Mouse (Mus musculus) thymus, postnatal 0 days (tissue): ENCODE data around the gene Rpl3. TPM values are rescaled to one million over a fixed set of nuclear protein-coding genes. Genes with fewer than 3 reads are reported as not detected.
"Not testable (repeated sequence)": the region's sequence is repeated elsewhere in the genome, so short reads cannot be mapped to it uniquely, and the experiment has no call there.

ENCODE experiments used
- DNase-seq: peaks from one replicate; pipeline ENCODE4 v3.0.0-alpha.2; 2015; ENCODE audit warnings: low spot score
- polyA plus RNA-seq: library from polyadenylated mRNA; unstranded; fragments of >200 nt; fragmentation: Nextera tagmentation; extraction: Ambion mirVana; gene quantifications from 2 replicates; pipeline ENCODE4 v1.2.1, GENCODE M21; 2015

Rpl3 gene
- 1,085 and 1,101 TPM in 2 replicates for polyA plus RNA-seq

DNA sequence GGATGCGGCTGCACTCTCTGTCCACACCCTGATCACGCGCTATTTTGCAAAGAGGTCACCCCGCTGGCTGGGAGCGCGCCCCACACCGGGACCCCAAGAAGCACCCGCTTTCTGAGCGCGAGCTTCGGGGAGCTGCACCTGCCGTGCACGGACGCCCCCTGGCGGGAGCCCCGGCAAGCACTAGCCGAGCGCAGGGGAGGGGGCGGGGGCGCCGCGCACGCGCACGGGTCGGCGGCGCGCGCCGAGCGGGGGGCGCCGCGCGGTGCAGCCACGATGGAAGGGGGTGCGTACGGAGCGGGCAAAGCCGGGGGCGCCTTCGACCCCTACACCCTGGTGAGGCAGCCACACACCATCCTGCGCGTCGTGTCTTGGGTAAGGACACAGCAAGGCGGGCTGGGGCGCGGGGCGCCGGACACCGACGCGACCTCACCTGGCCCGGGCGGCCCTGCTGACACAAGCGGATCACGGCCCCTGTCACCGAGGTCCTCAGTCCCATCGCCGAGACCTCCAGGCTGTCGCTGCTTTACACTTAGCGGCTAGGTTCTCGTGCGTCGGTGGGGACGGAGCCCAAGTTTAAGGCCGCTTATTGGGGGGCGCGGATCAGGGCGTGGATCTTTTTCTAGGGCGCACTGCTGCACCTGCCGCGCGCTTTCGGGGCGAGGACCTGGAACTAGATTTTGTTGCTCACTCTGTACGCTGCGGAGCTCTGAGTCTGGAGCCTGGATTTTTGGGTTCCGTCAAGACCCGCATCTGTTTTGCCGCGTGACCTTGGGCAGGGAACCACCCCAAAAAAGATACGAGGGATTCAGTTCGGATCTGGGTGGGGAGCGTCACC lies at the start of gene Rpl3, which contains the start of gene Syngr1:
Gene Rpl3, minus strand, starts transcription at position 748 of the 835 bp plus-strand sequence.
Gene Syngr1, plus strand, starts transcription at position 214 of the 835 bp plus-strand sequence.
- DNase-seq, result peak; percentile 89

DNA sequence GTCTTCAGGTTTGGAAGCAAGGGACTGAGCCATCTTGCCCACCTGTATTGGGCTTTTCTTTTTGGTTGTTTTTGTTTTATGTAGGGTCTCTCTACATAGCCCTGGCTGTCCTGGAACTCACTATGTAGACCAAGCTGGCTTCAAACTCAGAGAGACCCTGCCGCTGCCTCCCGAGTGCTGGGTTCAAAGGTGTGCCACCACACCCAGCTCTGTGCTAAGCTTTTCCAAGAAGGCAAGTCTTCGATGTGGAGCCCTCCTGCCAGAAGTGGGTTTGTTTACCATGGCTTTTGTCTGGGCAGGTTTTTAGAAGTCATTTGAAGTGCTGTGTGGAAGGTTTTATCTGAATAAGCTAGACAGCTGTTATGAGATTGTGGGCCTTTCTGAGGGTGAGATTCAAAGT lies 49.2 kb upstream of the Rpl3 start:
- DNase-seq, result no peak

DNA sequence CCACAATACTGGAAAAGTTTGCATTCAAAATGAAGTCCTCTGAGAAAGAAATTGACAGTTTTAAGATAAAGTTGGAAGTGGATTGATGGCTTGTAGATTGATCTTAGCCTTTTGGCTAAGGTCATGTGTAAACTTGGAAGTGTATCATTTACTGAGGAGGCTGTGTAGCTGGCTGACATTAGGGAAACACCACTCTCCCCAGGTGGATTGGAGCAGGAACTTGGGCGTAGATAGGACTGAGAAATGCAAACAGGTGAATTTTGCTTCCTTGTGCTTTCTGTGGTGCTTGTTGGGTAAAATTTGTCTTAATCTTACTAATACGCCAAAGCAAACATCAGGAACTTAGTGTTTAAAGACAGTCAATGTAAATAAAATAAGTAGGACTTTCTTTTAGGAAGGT lies 48.6 kb upstream of the Rpl3 start:
- no peak for DNase-seq

DNA sequence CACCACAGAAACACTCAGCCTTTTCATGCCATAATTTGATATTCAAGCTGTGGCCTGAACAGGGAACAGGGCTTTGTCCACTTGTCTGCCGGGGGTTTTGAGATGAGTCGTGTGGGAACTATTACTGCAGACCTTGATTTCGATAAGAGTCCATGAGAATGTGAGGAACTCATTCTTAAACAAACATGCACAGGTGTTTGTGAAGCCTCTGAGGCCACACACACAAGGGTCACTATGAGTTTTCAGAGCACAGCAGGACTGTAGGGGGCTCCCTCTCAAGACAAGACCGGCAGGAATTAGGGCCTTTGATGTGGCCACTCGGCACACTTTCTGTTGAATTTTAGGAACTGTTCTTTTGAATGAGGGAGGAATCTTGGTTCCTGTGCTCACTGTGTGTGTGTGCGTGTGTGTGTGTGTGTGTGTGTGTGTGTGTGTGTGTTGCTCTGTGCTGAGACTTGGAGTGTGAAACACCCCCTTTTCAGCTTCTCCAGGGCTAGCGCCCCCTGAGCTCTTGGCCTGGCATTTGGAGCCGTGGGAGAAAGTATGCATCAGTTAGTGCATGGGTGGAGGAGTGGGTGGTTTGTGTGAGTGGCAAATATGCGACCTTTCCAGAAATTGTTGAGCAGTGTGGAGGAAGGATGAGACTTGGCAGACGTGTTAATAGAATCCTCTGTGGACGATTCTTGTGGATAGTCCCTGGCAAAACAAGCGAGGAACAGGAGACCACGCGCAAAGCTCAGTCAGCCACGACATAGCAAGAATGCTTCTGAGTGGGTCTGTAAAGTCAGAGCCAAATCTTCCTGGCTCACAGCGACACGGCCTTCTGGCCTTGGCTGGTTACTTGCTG lies 46.5 kb upstream of the Rpl3 start:
- no peak for DNase-seq

DNA sequence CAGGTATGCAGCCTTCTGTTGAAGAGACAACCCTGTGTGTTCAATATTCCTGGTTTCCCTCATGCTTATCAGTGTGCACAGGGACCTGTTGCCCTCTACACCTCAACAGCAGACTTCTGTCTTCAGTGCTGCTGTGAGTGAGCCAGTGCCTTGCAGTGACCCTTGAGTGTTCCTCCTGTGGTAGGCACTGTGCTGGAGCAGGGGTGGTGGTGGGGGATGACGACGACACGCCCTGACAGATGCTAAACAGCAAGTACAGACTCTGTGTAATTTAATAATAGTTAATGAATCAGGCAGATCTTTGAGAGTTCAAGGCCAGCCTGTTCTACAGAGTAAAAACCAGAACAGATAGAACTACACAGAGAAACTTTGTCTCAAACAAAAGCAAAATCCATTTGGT lies 45.0 kb upstream of the Rpl3 start:
- DNase-seq, result no peak

DNA sequence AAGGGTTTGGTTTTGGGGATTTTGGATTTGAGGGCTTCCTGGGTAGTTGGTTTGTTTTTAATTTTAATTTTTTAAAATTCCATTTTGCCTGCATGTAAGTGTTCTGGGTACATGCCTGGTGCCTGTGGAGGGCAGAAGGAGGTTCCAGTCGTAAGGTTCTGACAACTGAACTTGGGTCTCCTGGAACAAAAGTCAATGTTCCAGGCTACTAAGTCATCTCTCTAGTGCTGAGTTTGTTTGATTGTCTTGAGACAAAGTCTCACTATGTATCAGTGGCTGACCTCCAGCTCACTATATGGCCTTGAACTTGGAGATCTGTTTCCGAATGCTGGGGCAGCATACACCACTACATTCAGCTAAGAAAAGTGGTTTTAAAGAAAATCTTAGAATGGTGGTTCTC lies 43.8 kb upstream of the Rpl3 start:
- no peak for DNase-seq

DNA sequence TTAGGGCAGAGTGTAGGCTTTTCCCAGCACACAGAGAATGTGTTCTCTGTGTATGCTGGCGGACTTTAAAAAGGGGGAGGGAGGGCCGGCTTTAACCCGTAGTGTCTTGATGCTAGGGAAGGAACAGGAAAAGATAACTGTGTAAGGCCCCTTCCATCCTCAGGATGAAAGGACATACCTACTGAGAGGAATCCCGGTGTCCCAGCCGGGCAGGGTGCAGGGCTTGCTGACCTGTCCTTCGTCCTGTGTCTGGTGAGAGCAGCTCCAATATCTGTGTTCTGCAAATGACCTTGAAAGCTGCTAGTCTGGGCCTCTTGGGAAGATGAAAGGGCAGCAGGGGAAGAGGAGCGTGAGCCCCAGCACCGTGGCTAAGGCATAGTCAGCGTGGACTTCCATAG lies 42.8 kb upstream of the Rpl3 start:
- no peak for DNase-seq

DNA sequence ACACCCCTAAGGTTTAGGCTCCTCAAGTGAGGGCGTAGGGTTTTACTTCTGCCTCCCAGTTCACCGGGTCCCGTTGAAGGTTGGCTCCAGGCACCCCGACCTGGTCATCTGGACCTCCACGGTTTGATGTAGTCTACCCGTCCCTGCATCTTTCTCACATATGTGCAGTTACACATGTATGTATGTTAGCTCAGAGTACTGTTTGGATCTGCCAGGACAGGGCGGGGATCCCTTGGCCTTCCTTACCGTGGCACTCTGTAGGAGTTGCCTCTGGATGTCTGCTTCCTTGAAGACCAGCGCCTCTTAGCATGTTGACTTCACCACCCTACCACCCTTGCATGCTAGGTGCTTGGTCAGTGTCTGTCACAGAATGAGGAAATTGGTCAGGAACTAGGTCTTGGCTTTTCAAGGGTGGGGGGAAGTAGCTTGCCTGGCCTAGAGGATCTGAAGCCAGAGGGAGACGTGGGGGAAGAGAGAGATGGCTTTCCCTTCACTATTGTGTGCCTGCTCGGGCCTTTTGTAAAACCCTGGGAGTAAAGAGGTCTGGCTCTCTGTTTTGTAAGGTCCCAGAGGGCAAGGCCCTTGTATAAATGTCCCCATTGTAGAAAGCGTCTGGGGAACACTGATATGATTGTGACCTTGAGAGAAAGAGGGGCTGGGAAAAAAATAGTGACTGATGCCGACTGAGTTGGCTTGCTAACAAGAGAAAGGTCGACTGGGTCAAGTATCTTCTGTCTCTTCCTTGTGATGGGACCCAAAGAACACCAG lies 42.2 kb upstream of the Rpl3 start:
- DNase-seq, result no peak

DNA sequence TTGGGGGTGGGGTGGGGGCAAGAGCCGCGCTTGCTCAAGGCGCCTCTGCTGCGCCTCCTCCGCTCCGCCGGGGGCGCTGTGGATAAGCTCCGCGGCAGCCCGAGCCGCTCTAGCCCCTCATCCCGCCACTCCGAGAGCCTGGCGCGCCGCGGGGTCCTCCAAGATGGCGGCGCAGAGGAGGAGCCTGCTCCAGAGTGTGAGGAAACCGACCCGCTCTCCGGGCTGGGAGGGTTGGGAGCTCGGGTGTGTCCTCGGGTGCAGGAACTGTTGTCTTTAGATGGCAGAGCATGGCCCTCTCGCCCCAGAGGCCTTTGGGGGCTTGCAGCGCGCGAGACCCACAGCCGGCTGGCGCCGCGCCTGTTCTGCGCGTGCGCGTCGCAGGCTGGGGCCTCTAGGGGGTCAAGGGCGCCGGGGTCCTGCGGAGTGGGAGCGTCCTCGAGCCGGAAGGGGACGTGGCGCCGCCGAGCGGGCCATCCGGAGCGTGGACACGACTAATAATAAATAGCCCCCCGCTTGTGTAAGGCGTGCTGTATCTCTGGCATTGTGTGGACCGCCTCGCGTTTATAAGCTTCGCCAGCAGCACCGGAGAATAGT lies 41.4 kb upstream of the Rpl3 start, which contains the start of gene Tab1:
Gene Tab1, plus strand, starts transcription at position 135 of the 594 bp plus-strand sequence.
- DNase-seq, result peak; percentile 96

DNA sequence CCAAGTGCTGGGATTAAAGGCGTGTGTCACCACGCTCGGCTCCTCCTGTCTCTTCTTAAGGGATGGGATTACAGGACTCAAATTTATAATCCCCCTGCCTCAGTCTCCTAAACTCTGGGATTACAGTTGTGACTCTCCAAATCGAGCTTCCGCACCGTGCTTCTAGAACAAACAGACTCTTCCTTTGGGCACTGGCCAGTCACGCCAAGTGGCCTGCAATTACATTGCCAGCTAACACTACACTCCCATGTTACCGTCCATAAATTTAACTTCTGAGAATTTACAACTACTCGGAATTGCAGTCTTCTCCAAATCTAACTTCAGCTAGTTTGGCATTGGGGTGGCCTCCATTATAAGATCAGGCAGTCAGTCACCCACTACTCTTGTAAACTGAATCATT lies 40.8 kb upstream of the Rpl3 start:
- no peak for DNase-seq

DNA sequence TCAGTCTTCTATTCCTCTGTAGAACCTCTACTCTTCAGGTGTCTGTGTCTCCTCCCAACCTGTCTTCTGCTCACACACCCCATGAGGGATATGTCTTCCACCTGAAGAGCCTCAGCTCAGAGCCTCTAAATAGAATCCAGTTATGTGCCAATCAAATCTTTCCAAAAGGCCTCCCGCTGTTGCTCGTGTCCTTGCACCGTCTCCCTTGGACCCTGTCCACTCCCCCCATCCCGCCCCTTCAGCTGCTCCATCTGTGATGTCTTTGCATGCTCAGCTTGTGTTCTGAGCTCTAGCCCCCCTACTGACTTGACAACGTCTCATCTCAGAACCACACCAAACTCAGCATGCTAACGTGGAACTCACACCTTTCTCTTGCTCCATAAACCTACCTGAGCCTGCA lies 39.8 kb upstream of the Rpl3 start:
- no peak for DNase-seq

DNA sequence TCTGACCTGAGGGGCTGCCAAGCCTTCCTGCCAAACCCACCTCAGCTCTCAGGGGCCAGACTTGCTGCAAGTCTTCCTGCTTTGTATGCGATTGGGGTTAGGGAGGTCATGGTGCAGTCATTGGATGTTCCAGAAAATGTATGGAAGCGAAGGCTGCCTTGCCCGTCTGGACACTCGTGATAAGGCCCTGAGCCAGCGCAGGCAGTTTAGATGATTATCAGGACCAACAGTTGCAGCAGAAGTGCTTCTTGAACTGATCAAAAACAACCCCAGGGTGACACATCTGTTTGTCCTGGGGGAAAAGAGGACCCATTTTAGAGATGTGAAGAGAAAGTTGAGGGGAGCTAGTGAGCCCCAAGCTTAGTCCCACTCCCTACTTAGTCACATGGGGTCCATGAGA lies 39.0 kb upstream of the Rpl3 start:
- no peak for DNase-seq

DNA sequence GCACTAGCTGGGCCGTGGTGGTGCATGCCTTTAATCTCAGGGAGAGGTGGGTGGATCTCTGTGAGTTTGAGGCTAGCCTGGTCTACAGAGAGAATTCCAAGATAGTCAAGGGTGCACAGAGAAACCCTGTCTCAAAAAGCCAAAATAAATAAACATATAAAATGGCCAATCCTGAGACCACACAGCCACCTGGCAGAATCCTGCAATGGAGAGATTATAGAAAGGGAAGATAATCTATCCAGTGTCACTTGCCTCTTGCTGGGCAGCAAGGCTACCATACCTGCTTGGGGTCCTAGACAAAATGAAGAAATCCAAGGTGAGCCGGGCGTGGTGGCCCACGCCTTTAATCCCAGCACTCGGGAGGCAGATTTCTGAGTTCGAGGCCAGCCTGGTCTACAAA lies 38.3 kb upstream of the Rpl3 start:
- no peak for DNase-seq

DNA sequence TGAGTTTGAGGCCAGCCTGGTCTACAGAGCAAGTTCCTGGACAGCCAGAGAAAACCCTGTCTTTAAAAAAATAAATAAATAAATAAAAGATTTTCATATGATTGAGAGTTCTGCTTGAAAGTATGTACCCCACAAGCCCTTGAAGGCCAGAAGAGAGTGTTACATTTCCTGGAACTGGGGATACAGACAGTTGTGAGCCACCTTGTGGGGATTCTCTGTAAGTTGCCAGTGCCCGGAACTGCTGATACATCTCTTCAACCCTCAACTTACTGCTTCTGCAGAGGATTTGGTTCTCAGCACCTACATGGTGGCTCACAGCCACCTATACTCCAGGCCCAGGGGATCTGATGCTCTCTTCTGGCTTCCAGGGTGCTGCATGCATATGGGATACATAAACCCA lies 35.5 kb upstream of the Rpl3 start:
- DNase-seq, result peak; percentile 56

DNA sequence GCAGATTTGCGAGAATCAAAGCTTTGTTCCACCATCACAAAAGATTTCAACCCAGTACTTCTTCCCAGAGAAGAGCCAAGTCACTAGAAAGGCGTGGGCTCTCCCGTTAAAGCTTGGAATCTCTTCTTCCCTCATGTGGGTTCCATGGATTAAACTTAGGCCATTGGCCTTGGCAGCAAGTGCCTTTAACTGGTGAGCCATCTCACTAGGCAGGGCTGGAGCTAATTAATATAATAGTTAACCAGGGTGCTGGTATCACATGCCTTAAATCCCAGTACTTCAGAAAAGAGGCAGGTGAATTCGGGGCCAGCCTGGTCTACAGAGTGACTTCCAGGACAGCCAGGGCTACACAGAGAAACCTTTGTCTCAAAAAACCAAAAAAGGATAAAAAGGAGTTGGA lies 33.0 kb upstream of the Rpl3 start:
- DNase-seq, result no peak

DNA sequence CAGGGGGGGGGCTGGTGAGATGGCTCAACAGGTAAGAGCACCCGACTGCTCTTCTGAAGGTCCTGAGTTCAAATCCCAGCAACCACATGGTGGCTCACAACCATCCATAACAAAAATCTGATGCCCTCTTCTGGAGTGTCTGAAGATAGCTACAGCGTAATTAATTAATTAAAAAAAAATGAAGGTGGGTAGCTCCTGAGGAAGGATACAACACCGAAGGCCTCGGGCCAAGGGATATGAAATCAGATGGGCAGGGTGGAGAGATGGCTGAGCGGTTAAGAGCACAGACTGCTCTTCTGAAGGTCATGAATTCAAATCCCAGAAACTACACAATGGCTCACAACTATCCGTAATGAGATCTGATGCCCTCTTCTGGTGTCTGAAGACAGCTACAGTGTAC lies 30.8 kb upstream of the Rpl3 start:
- not testable (repeated sequence) for DNase-seq

DNA sequence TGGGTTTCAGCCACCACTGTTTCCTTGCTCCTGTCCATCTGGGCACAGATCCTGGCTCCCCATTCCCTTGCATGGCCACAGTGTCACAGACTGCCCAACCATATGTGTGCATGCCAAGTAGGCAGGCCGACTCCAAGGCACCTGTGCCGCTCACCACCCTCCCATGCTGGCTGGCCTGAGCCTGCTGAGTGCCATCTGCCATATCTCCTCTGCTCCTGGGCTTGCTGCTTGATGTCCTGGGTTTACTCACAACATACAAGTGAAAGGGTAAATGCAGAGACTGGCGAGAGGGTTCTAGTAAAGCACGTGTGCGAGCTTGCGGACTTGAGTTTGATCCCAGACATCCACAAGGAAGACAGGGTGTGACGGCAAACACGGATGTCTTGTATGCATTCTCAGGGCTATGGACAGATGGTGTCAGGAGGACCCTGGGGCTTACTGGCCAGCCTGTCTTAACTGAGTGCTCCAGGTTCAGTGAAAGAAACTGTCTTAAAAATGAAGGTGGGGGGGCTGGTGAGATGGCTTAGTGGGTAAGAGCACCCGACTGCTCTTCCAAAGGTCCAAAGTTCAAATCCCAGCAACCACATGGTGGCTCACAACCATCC lies 30.2 kb upstream of the Rpl3 start:
- DNase-seq, result no peak

DNA sequence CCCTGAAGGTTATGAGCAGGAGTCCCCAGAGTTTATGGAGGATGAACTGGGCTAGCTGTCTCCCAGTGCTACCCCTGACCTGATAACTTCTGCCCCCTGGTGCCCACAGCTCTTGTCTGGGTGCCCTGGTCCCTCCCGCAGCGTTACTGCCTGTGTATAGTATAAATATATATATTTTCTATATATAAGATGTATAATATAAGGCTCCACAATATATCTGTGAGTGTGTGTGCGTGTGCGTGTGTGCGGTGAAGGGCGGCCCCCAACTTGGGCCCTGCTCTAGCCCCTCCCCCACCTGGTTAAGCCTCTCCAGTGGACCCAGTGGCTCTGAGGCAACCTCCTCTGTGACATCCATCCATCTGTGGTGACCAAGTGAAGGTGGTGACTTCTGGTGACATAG lies 27.4 kb upstream of the Rpl3 start:
- no peak for DNase-seq

DNA sequence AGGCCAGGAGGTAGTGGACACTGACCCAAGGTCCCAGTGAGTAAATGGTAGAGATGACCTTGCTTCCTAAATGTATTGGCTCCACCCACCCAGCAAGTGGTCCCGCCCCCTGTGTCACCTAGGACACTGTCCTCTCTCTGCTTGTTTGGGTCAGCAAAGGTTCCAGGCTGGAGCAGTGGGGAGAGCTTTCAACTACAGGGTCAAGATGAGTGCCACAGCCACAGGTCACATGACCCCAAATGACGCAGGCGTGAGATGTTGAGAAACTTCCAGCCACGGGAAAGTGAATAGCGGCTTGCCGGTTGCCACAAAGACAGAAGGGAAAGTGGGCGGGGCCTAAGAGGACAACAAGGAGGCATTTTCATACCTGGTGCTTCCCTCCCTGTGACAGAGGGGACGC lies 25.5 kb upstream of the Rpl3 start:
- no peak for DNase-seq

DNA sequence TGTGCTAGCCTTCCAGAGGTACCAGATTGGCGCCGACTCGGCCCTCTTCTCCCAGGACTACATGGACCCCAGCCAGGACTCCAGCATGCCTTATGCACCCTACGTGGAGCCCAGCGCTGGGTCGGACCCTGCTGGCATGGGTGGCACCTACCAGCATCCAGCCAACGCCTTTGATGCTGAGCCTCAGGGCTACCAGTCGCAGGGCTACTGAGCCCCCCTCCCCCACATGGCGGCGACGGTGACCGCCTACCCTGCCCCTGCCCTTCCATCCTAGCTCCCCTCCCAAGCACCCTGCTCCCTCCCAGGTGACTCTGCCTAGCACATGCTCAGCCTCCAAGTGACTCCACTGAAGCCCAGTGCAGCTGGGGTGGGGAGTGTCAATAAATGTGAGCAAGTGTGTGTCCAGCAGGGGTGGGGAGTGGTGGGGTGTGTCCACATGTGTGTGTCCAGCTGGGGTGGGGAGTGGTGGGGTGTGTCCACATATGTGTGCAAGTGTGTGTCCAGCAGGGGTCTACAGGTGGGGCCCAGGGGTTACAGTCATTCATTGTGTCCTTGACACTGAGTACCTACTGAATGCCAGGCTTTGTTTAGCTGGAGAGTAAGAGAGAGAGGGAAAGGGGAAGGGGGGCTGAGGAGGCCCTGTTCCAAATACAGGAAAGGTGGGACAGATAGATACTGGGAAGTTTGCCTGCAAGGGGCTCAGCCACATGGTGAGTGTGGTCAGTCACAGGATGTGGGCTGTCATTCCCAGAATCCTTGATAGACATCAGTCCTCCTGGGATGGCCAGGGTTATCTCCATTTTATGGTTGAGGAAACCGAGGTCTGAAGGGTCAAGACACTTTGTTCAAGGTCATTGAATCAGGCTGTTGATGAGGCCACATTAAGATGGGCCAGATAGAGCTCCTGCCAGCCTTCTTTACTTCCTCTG lies 24.5 kb upstream of the Rpl3 start:
- no peak for DNase-seq
